Mouse (Mus musculus): Measurements from ENCODE around the gene Pkhd1. TPM values are rescaled to one million over a fixed set of nuclear protein-coding genes. Genes with fewer than 3 reads are reported as not detected.

Pkhd1 gene
- polyA plus RNA-seq, 1 experiment: not detected

- TF ChIP-seq CTCF (IDR thresholded peaks at IDR 0.05; ENCODE audit: insufficient read depth, low read depth, low read length) (no peak), POLR2A (IDR thresholded peaks at IDR 0.05; ENCODE audit: insufficient read depth, low read depth, low read length) (no peak)
- no peaks in the 10 kb centered on the region for H3K4me1 ChIP-seq (ENCODE audit: control insufficient read depth, insufficient read depth, low read length)
- H3K27ac ChIP-seq (ENCODE audit: insufficient read depth, low read depth, low read length): no peak overlapping the region
- 69% methylated on average over 4 of the region's 4 CpGs for WGBS
- H3K4me3 ChIP-seq (ENCODE audit: insufficient read depth, low read depth, low read length): no peak overlapping the region
Observed at GRCm38 (mm10) chr1:20551334-20551733, 66.5 kb downstream of the Pkhd1 start.

GRCm38 (mm10) chr1:20544526-20544925, 73.3 kb downstream of the Pkhd1 start:
- no peak overlapping the region for H3K27ac ChIP-seq (ENCODE audit: insufficient read depth, low read depth, low read length)
- TF ChIP-seq CTCF (IDR thresholded peaks at IDR 0.05; ENCODE audit: insufficient read depth, low read depth, low read length): no peak
- no peak for TF ChIP-seq POLR2A (IDR thresholded peaks at IDR 0.05; ENCODE audit: insufficient read depth, low read depth, low read length)
- no peaks in the 10 kb centered on the region for H3K4me1 ChIP-seq (ENCODE audit: control insufficient read depth, insufficient read depth, low read length)
- 64% methylated on average over 4 of the region's 4 CpGs for WGBS
- H3K4me3 ChIP-seq (ENCODE audit: insufficient read depth, low read depth, low read length): no peak overlapping the region

DNA sequence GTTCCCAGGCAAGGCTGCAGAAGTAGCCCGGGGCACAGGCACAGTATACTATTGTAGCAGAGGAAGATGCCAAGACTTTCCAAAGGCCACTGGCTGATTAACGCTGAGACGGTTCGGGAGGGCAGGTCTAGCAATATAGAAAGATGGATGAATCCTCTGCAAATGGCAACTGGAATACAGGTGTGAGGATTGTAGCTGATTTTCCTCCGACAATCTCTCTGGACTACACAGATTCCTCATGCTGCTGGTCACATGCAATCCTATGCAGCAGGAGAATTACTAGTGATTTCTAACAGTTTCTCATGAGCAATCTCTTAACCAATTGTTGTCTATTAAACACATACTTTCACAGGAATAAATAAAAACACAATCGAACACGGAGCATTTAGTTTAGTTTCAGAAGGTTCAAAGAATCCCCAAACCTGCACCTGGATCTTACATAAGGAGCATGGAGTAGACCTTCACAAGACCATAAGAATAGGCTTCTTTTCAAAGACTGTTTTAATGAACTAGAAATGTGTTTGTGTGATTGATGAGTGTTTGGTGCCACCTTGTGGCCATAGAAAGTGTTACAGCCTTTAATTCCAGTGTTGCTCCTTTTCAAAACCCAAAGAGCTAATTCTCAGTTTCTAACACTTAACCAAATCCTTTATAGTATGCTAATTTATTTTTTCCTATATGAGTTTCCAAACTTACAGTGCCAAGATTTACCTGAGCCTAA, 104.3 kb downstream of the Pkhd1 start:
- H3K4me3 ChIP-seq (ENCODE audit: insufficient read depth, low read depth, low read length): no peak overlapping the region
- no peaks in the 10 kb centered on the region for H3K4me1 ChIP-seq (ENCODE audit: control insufficient read depth, insufficient read depth, low read length)
- no peak overlapping the region for H3K27ac ChIP-seq (ENCODE audit: insufficient read depth, low read depth, low read length)
- TF ChIP-seq POLR2A (IDR thresholded peaks at IDR 0.05; ENCODE audit: insufficient read depth, low read depth, low read length) (no peak), CTCF (IDR thresholded peaks at IDR 0.05; ENCODE audit: insufficient read depth, low read depth, low read length) (no peak)
- WGBS: 67% methylated on average over 7 of the region's 7 CpGs

DNA sequence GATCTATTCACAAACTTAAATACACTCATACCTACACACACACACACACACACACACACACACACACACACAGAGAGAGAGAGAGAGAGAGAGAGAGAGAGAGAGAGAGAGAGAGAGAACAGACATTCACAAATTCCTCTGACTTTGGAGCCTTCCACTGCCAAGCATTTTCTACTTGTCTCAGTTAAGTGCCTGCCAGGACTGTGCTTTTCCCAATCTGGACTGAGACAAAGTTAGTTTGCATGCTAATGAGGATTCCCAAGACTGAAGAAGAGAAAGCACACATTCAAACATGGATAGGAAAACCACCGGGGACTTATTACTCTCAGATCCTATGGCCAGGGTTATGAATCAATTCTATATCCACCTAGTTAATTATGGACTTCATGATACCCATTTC, 118.9 kb downstream of the Pkhd1 start:
- 44% methylated on average over 1 of the region's 1 CpGs for WGBS
- no peak overlapping the region for H3K27ac ChIP-seq (ENCODE audit: insufficient read depth, low read depth, low read length)
- no peak for TF ChIP-seq POLR2A (IDR thresholded peaks at IDR 0.05; ENCODE audit: insufficient read depth, low read depth, low read length)
- no peak for TF ChIP-seq CTCF (IDR thresholded peaks at IDR 0.05; ENCODE audit: insufficient read depth, low read depth, low read length)
- H3K4me1 ChIP-seq (ENCODE audit: control insufficient read depth, insufficient read depth, low read length): no peaks in the 10 kb centered on the region
- H3K4me3 ChIP-seq (ENCODE audit: insufficient read depth, low read depth, low read length): no peak overlapping the region

GRCm38 (mm10) chr1:20486087-20486486, 131.8 kb downstream of the Pkhd1 start:
- H3K4me1 ChIP-seq (ENCODE audit: control insufficient read depth, insufficient read depth, low read length): no peaks in the 10 kb centered on the region
- WGBS: 93% methylated on average over 8 of the region's 10 CpGs
- no peak for TF ChIP-seq POLR2A (IDR thresholded peaks at IDR 0.05; ENCODE audit: insufficient read depth, low read depth, low read length)
- no peak for TF ChIP-seq CTCF (IDR thresholded peaks at IDR 0.05; ENCODE audit: insufficient read depth, low read depth, low read length)
- H3K4me3 ChIP-seq (ENCODE audit: insufficient read depth, low read depth, low read length): no peak overlapping the region
- H3K27ac ChIP-seq (ENCODE audit: insufficient read depth, low read depth, low read length): no peak overlapping the region

GRCm38 (mm10) chr1:20481843-20482242, 136.0 kb downstream of the Pkhd1 start:
- Histone ChIP-seq H3K4me1 (ENCODE audit: control insufficient read depth, insufficient read depth, low read length) (no peaks in the 10 kb centered on the region; the same call in 1 of the 2 replicates), H3K27ac (ENCODE audit: insufficient read depth, low read depth, low read length) (no peak overlapping the region), H3K4me3 (ENCODE audit: insufficient read depth, low read depth, low read length) (no peak overlapping the region)
- TF ChIP-seq CTCF (IDR thresholded peaks at IDR 0.05; ENCODE audit: insufficient read depth, low read depth, low read length) (no peak), POLR2A (IDR thresholded peaks at IDR 0.05; ENCODE audit: insufficient read depth, low read depth, low read length) (no peak)
- WGBS: 84% methylated on average over 4 of the region's 4 CpGs

DNA sequence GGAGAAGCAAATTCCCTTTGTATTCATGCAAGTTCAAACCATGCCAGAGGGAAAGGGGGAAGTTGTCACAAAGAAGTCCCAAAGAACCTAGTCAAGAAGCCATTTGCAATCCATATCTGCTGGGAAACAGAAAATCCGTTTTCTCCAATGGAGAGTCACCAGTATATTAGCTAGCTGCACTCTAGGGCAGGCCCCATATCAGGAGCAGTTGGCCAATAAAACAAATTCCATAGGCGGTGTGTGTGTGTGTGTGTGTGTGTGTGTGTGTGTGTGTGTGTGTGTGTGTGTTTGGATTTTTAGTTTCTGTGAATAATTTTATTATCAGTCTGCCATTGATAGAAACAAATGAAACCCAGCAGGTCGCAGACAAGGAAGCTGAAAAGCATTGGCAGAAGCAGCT, 139.2 kb downstream of the Pkhd1 start:
- H3K4me3 ChIP-seq (ENCODE audit: insufficient read depth, low read depth, low read length): no peak overlapping the region
- TF ChIP-seq POLR2A (IDR thresholded peaks at IDR 0.05; ENCODE audit: insufficient read depth, low read depth, low read length): no peak
- no peaks in the 10 kb centered on the region; the same call in 1 of the 2 replicates for H3K4me1 ChIP-seq (ENCODE audit: control insufficient read depth, insufficient read depth, low read length)
- no peak overlapping the region for H3K27ac ChIP-seq (ENCODE audit: insufficient read depth, low read depth, low read length)
- WGBS: 84% methylated on average over 3 of the region's 3 CpGs

GRCm38 (mm10) chr1:20478266-20478659, 139.6 kb downstream of the Pkhd1 start:
- no peak for TF ChIP-seq POLR2A (IDR thresholded peaks at IDR 0.05; ENCODE audit: insufficient read depth, low read depth, low read length)
- TF ChIP-seq CTCF (IDR thresholded peaks at IDR 0.05; ENCODE audit: insufficient read depth, low read depth, low read length): no peak
- WGBS: 24% methylated on average over 6 of the region's 6 CpGs
- Histone ChIP-seq H3K4me3 (ENCODE audit: insufficient read depth, low read depth, low read length) (peak overlapping the region; percentile 26; the same call in 1 of the 2 replicates), H3K4me1 (ENCODE audit: control insufficient read depth, insufficient read depth, low read length) (no peaks in the 10 kb centered on the region; the same call in 1 of the 2 replicates), H3K27ac (ENCODE audit: insufficient read depth, low read depth, low read length) (no peak overlapping the region)

- Histone ChIP-seq H3K4me3 (ENCODE audit: insufficient read depth, low read depth, low read length) (peak overlapping the region; percentile 26), H3K27ac (ENCODE audit: insufficient read depth, low read depth, low read length) (no peak overlapping the region), H3K4me1 (ENCODE audit: control insufficient read depth, insufficient read depth, low read length) (no peaks in the 10 kb centered on the region; the same call in 1 of the 2 replicates)
- WGBS: 7% methylated on average over 25 of the region's 25 CpGs
- TF ChIP-seq POLR2A (IDR thresholded peaks at IDR 0.05; ENCODE audit: insufficient read depth, low read depth, low read length): no peak
- no peak for TF ChIP-seq CTCF (IDR thresholded peaks at IDR 0.05; ENCODE audit: insufficient read depth, low read depth, low read length)
Observed at GRCm38 (mm10) chr1:20477561-20478265, 140.2 kb downstream of the Pkhd1 start.

All from olfactory bulb, adult 2 months (tissue).